Comparison of ENCODE assay signal across 9 mouse cellular contexts in genomic region chr7:73608804-73609275, GRCm38 (mm10).
DNase-seq lines count a peak whose midpoint lies in the region; ATAC-seq and TF ChIP-seq lines count a peak whose summit lies in the region.
"Had no signal": no experiment of that assay in that cellular context is flagged by ENCODE, and none has a peak within 500 bp of the region (broad histone marks: within the 10 kb centered on the region; RNA-seq: fewer than 3 reads in every experiment).

No protein-coding gene starts in this region.

- H3K4me3 ChIP-seq in hindbrain, embryonic 10.5 days, result no peak overlapping the region
- no peak overlapping the region for H3K4me3 ChIP-seq in hindbrain, embryonic 12.5 days
- H3K4me3 ChIP-seq in forebrain, embryonic 13.5 days, result no peak overlapping the region
- H3K4me3 ChIP-seq in liver, postnatal 0 days (ENCODE audit: low read depth, low read length), result peak overlapping the region; percentile 48; the same call in 1 of the 2 replicates

- TF ChIP-seq CTCF in liver, postnatal 0 days (IDR thresholded peaks at IDR 0.05; ENCODE audit: low read depth), result no peak

- peak; percentile 23; the same call in 1 of the 2 replicates for TF ChIP-seq EP300 in liver, postnatal 0 days (IDR thresholded peaks at IDR 0.05; ENCODE audit: low read depth)

- no peaks in the 10 kb centered on the region for H3K27me3 ChIP-seq in hindbrain, embryonic 10.5 days (ENCODE audit: insufficient read depth, poor library complexity, severe bottlenecking)
- H3K27me3 ChIP-seq in hindbrain, embryonic 12.5 days, result no peaks in the 10 kb centered on the region
- H3K27me3 ChIP-seq in forebrain, embryonic 13.5 days, result no peaks in the 10 kb centered on the region
- H3K27me3 ChIP-seq in liver, postnatal 0 days (ENCODE audit: insufficient read depth, low read length), result no peaks in the 10 kb centered on the region

- no peak overlapping the region; the same call in 1 of the 2 replicates for H3K9ac ChIP-seq in hindbrain, embryonic 12.5 days
- H3K9ac ChIP-seq in forebrain, embryonic 13.5 days, result peak overlapping the region; percentile 67
- peak overlapping the region; percentile 71 for H3K9ac ChIP-seq in liver, postnatal 0 days (replicated peaks)

- no peaks in the 10 kb centered on the region for H3K9me3 ChIP-seq in hindbrain, embryonic 10.5 days
- H3K9me3 ChIP-seq in hindbrain, embryonic 12.5 days (replicated peaks), result no peaks in the 10 kb centered on the region; the same call in 1 of the 2 replicates
- H3K9me3 ChIP-seq in forebrain, embryonic 13.5 days (replicated peaks), result no peaks in the 10 kb centered on the region
- no peaks in the 10 kb centered on the region for H3K9me3 ChIP-seq in liver, postnatal 0 days (ENCODE audit: low read length)

- peak overlapping the region; percentile 92 for H3K27ac ChIP-seq in hindbrain, embryonic 10.5 days
- H3K27ac ChIP-seq in hindbrain, embryonic 12.5 days, result no peak overlapping the region
- H3K27ac ChIP-seq in forebrain, embryonic 13.5 days, result peak overlapping the region; percentile 92
- peak overlapping the region; percentile 87 for H3K27ac ChIP-seq in liver, postnatal 0 days (ENCODE audit: low read depth)

- DNase-seq in hindbrain, embryonic 10.5 days (ENCODE audit: low spot score), result no peak
- DNase-seq in Muller cell, postnatal 12 days (ENCODE audit: inconsistent ontology term), result peak; percentile 76
- no peak for DNase-seq in liver, postnatal 0 days
- no peak for DNase-seq in adrenal gland, adult 8-10 months
- no peak for DNase-seq in gastrocnemius, postnatal 10 days
- no peak for DNase-seq in layer of hippocampus, postnatal 10 days (ENCODE audit: low spot score in 2 of 2)
- DNase-seq: cerebellum, postnatal 36 days had no signal

- WGBS in hindbrain, embryonic 10.5 days, result 60% methylated on average over 5 of the region's 5 CpGs
- 37% methylated on average over 5 of the region's 5 CpGs for WGBS in hindbrain, embryonic 12.5 days
- WGBS in forebrain, embryonic 13.5 days, result 17% methylated on average over 5 of the region's 5 CpGs
- 12% methylated on average over 5 of the region's 5 CpGs for WGBS in liver, postnatal 0 days (ENCODE audit: insufficient replicate concordance)

- ATAC-seq in hindbrain, embryonic 12.5 days (ENCODE audit: low FRiP score), result no peak
- no peak for ATAC-seq in forebrain, embryonic 13.5 days
- no peak for ATAC-seq in liver, postnatal 0 days

- no peak overlapping the region for H3K4me2 ChIP-seq in hindbrain, embryonic 12.5 days (replicated peaks)
- peak overlapping the region; percentile 66 for H3K4me2 ChIP-seq in forebrain, embryonic 13.5 days
- peak overlapping the region; percentile 81 for H3K4me2 ChIP-seq in liver, postnatal 0 days (ENCODE audit: low read depth, low read length)

- peaks cover 31% of the 10 kb centered on the region for H3K4me1 ChIP-seq in hindbrain, embryonic 10.5 days (replicated peaks)
- H3K4me1 ChIP-seq in hindbrain, embryonic 12.5 days, result peaks cover 15% of the 10 kb centered on the region
- H3K4me1 ChIP-seq in forebrain, embryonic 13.5 days, result peaks cover 20% of the 10 kb centered on the region
- peaks cover 10% of the 10 kb centered on the region for H3K4me1 ChIP-seq in liver, postnatal 0 days (ENCODE audit: insufficient read depth)

- no peaks in the 10 kb centered on the region for H3K36me3 ChIP-seq in hindbrain, embryonic 10.5 days
- no peaks in the 10 kb centered on the region for H3K36me3 ChIP-seq in hindbrain, embryonic 12.5 days
- no peaks in the 10 kb centered on the region for H3K36me3 ChIP-seq in forebrain, embryonic 13.5 days (ENCODE audit: poor library complexity, severe bottlenecking)
- H3K36me3 ChIP-seq in liver, postnatal 0 days (replicated peaks; ENCODE audit: insufficient read depth, low read length), result no peaks in the 10 kb centered on the region
